Mouse (Mus musculus) heart, embryonic 16.5 days (tissue): ENCODE data around the gene Dctn2. TPM values are rescaled to one million over a fixed set of nuclear protein-coding genes. Genes with fewer than 3 reads are reported as not detected.

ENCODE experiments used
- ATAC-seq: fragments of 200-750 bp; cut with Nextera tagmentation; replicated peaks from 2 replicates; pipeline ENCODE4 v1.8.0; 2017; ENCODE audit warnings: moderate number of reproducible peaks; ENCODE audit not compliant: insufficient read depth, low FRiP score; ENCODE audit errors: extremely low read depth
- H3K27ac ChIP-seq: fragments of 300-500 bp; sonication (generic); 2 replicates; pipeline ENCODE4 v1.5.1; 2014; ENCODE audit warnings: mild to moderate bottlenecking, low read length, control low read depth, moderate library complexity
- H3K27me3 ChIP-seq: fragments of 300-500 bp; sonication (generic); 2 replicates; pipeline ENCODE4 v1.6.1; 2014; ENCODE audit warnings: low read length, mixed read lengths; ENCODE audit not compliant: control insufficient read depth, insufficient read depth
- H3K36me3 ChIP-seq: fragments of 300-500 bp; sonication (generic); 2 replicates; pipeline ENCODE4 v1.6.1; 2014; ENCODE audit not compliant: control insufficient read depth, insufficient read depth
- H3K4me1 ChIP-seq: fragments of 300-500 bp; sonication (generic); 2 replicates; pipeline ENCODE4 v1.6.1; 2014; ENCODE audit warnings: low read length, mixed read lengths; ENCODE audit not compliant: control insufficient read depth, insufficient read depth
- H3K4me2 ChIP-seq: fragments of 300-500 bp; sonication (generic); 2 replicates; pipeline ENCODE4 v1.6.1; 2014; ENCODE audit warnings: low read depth, mild to moderate bottlenecking, control low read depth, low read length
- H3K4me3 ChIP-seq: fragments of 300-500 bp; sonication (generic); 2 replicates; pipeline ENCODE4 v1.5.1; 2014; ENCODE audit warnings: mild to moderate bottlenecking, control low read depth, low read length
- H3K9ac ChIP-seq: fragments of 300-500 bp; sonication (generic); 2 replicates; pipeline ENCODE4 v1.6.1; 2014; ENCODE audit warnings: low read length, control low read depth
- H3K9me3 ChIP-seq: fragments of 300-500 bp; sonication (generic); replicated peaks from 2 replicates; pipeline ENCODE4 v1.6.1; 2016; ENCODE audit warnings: low read length; ENCODE audit not compliant: control insufficient read depth
- WGBS: fragments of 180-500 bp; shearing (Covaris S2); extraction: QIAGEN DNeasy Blood & Tissue Kit; methylation state at CpG from one replicate; pipeline ENCODE4 v1.1.7; 2014; 5-methylcytosine and 5-hydroxymethylcytosine counted together
- polyA plus RNA-seq: library from polyadenylated mRNA; unstranded; fragments of >200 nt; fragmentation: Nextera tagmentation; extraction: Ambion mirVana; gene quantifications from 2 replicates; pipeline ENCODE4 v1.2.1, GENCODE M21; 2015

Dctn2 gene
- polyA plus RNA-seq, 1 experiment from 2014 or later, result 148 TPM

DNA sequence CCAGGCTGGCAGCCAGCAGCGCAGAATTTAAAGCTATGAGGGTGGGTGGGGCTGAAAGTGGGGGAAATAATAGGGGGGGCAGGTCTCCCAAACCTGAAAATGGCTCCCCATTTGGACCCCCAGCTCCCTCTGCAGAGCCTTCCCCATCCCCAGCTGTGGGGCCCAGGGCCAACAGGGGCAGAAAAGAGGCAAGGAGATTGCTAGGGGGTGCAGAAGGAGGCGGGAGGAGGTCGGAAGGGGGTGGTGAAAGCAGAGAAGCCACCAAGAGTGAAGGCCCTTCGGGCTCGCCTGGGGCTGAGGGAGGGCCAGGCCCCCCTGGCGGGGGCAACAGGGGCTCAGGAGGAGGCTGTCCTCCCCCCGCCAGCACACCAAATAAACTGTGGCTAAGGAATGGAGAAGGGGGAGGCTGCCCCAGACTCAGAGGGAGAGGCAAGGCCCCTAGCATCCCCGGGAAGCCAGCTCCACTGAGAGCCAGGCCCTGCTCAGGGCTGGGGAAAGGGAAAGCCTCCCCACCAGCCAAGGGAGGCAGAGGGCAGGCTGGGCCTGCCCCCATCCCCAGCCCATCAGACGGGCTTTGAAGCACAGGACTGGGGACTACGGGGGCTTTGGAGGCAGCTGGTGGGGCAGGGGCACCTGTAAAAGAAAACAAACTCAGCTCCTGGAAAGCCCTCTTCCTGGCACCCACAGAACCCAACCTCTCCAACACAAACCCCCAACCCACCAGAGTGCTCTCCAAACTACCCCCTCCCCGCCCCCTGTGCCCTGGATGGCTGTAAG lies 18.7 kb downstream of the Dctn2 start:
- H3K4me3 ChIP-seq, result no peak overlapping the region
- no peaks in the 10 kb centered on the region for H3K27me3 ChIP-seq
- peaks cover 61% of the 10 kb centered on the region for H3K36me3 ChIP-seq
- H3K9ac ChIP-seq, result no peak overlapping the region
- WGBS, result 81% methylated on average over 11 of the region's 11 CpGs
- no peak overlapping the region for H3K4me2 ChIP-seq
- no peak for ATAC-seq
- peaks cover 34% of the 10 kb centered on the region for H3K4me1 ChIP-seq
- H3K27ac ChIP-seq, result no peak overlapping the region
- no peaks in the 10 kb centered on the region for H3K9me3 ChIP-seq

DNA sequence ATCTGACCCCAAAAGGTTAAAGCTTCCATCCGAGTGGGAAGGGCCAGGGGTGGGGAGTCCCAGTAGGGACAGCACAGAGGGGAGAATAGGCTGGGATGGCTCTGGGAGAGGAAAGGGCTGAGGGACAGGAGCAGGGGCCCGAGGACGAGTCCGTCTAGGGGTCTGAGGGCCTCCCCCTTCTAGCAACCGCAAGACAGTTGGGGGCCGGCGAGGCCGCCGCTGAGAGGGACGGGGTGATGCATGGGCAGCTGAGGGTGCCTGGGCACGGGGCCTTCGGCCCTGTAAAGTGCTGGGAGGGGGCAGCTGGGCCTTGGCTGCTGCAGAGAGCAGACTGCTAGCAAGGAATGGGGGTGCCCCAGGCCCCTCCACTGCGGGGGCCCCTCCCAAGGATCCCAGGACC lies 19.5 kb downstream of the Dctn2 start:
- Histone ChIP-seq H3K27ac (no peak overlapping the region), H3K9me3 (no peaks in the 10 kb centered on the region), H3K4me3 (no peak overlapping the region), H3K36me3 (peaks cover 55% of the 10 kb centered on the region), H3K9ac (no peak overlapping the region; the same call in 1 of the 2 replicates), H3K4me1 (peaks cover 35% of the 10 kb centered on the region), H3K27me3 (no peaks in the 10 kb centered on the region), H3K4me2 (no peak overlapping the region)
- no peak for ATAC-seq
- 85% methylated on average over 12 of the region's 13 CpGs for WGBS

DNA sequence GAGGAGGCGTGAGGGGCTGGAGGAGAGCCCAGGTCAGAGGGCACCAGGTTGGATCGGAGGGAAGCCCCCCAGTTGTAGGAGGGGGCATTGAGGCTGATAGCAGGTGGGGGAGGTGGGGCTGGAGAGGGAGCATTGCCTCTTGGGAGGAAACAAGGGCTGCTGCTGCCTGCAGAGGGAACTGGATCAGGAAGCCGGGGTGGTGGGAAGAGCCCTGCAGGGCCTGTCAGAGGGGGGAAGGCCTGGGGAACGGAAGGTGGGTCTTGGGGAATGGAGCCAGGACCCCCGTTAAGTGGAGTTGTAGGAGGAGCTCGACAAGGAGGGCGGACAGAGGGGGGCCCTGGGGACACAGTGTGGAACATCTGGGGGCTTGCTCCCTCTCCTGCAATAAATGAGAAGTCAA lies 20.0 kb downstream of the Dctn2 start:
- Histone ChIP-seq H3K9ac (no peak overlapping the region), H3K4me2 (no peak overlapping the region; the same call in 1 of the 2 replicates), H3K27ac (no peak overlapping the region), H3K27me3 (no peaks in the 10 kb centered on the region), H3K4me3 (no peak overlapping the region), H3K4me1 (peaks cover 35% of the 10 kb centered on the region), H3K36me3 (peaks cover 53% of the 10 kb centered on the region), H3K9me3 (no peaks in the 10 kb centered on the region)
- ATAC-seq, result no peak
- 81% methylated on average over 7 of the region's 7 CpGs for WGBS

DNA sequence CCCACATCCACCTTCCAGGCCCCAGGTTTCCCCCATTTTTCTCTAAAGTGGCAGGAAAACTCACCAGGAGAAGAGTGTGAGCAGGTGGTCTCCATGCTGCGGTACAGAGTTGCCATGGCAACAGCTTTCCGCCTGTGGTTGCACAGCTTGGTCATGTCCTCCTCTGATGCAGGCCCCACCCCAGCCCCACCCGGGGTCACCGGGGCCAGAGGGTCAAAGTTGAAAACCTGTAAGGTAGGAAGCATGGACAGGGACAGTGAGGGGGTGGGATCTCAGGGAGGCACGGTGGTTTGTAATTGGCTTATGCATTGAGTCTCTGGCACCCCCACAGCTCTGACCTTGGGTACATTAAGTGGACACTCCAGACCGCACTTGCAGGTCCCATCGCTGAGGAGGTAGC lies 20.6 kb downstream of the Dctn2 start:
- peak overlapping the region; percentile 86; the same call in 1 of the 2 replicates for H3K4me3 ChIP-seq
- peaks cover 48% of the 10 kb centered on the region for H3K36me3 ChIP-seq
- H3K4me2 ChIP-seq, result peak overlapping the region; percentile 90
- WGBS, result 56% methylated on average over 7 of the region's 7 CpGs
- H3K27ac ChIP-seq, result no peak overlapping the region
- no peaks in the 10 kb centered on the region for H3K27me3 ChIP-seq
- no peaks in the 10 kb centered on the region for H3K9me3 ChIP-seq
- ATAC-seq, result no peak
- peaks cover 38% of the 10 kb centered on the region for H3K4me1 ChIP-seq
- H3K9ac ChIP-seq, result peak overlapping the region; percentile 91; the same call in 1 of the 2 replicates

DNA sequence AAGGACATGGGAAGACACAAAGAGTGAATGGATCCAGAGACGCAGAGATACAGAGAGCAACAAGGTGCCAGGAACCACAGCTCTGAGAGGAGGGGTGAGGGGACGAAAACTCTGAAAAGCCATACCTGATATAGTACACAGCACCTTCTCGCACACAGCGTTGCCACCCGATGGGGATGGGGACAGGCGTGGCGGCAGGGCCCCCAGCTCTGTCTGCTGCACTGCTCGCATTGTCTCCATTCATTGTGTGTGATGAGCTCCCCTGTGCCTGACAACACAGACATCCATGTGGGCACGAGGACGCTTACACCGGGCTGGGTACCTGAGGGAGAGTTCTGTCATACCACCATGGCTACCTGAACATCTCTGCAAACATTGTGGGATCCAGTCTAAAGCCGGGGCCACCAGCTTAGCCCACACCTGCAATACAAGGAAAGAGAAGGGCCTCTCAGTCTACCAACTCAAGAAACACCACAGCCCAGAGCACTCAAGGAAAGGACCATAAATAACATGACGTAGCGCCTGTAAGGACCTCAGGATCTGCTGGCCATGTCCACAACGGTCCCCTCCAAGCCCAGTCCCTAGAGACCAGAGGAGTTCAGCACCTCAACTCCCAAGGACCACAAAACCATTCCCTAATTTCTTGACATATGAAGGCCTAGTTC lies 21.2 kb downstream of the Dctn2 start:
- peak overlapping the region; percentile 86 for H3K4me3 ChIP-seq
- peak overlapping the region; percentile 100 for H3K27ac ChIP-seq
- H3K4me1 ChIP-seq, result peaks cover 45% of the 10 kb centered on the region
- H3K9ac ChIP-seq, result peak overlapping the region; percentile 91
- H3K4me2 ChIP-seq, result peak overlapping the region; percentile 90
- ATAC-seq, result no peak
- peaks cover 41% of the 10 kb centered on the region for H3K36me3 ChIP-seq
- no peaks in the 10 kb centered on the region for H3K27me3 ChIP-seq
- H3K9me3 ChIP-seq, result no peaks in the 10 kb centered on the region
- WGBS, result 64% methylated on average over 15 of the region's 15 CpGs

DNA sequence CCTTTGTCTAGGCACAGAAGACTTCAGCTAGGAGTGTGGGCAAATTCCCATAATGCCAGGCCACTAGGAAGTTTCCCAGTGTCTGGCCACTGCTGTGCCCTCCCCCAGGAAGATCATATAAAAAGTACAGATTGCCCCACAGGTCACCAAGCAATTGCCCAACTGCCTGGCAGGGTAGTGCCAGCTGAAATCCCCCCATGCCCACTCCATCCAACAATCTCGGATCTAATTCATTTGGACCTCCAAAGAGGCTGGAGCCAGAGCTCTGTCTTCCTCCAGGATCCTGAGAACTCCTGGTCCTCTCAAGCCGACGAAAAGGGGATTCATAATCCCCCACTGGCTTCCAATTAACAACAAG lies 21.7 kb downstream of the Dctn2 start:
- peaks cover 36% of the 10 kb centered on the region for H3K36me3 ChIP-seq
- H3K4me2 ChIP-seq, result peak overlapping the region; percentile 90
- H3K9me3 ChIP-seq, result no peaks in the 10 kb centered on the region
- peaks cover 45% of the 10 kb centered on the region for H3K4me1 ChIP-seq
- WGBS, result 3% methylated on average over 3 of the region's 3 CpGs
- peak overlapping the region; percentile 100 for H3K27ac ChIP-seq
- no peaks in the 10 kb centered on the region for H3K27me3 ChIP-seq
- peak overlapping the region; percentile 91 for H3K9ac ChIP-seq
- H3K4me3 ChIP-seq, result peak overlapping the region; percentile 86
- no peak for ATAC-seq

DNA sequence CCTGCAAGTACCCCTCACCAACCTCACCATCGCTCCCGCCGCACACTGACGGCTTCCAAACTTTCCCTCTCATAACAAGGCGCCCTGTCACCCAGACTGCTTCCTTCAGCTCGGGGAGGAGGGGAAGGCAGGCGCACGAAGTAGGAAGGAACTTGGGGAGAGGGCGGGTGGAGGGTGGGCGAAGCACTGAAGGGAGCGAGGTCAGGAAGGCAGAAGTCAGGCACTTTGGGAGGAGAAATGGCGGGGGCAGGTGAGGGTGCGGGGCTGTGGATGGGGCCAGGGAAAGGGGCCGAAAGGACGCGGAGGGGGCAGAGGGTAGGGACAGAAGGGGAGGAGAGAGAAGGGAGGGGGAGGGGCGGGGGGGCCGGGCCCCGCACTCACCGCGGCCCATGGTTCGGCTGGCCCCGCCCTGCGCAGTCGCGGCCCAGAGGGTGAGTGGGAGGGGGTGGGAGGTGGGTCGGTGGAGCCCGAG lies 22.2 kb downstream of the Dctn2 start:
- peaks cover 31% of the 10 kb centered on the region for H3K36me3 ChIP-seq
- no peaks in the 10 kb centered on the region for H3K27me3 ChIP-seq
- H3K9me3 ChIP-seq, result no peaks in the 10 kb centered on the region
- peak; percentile 8 for ATAC-seq
- WGBS, result 1% methylated on average over 20 of the region's 28 CpGs
- H3K27ac ChIP-seq, result peak overlapping the region; percentile 100
- peaks cover 49% of the 10 kb centered on the region for H3K4me1 ChIP-seq
- peak overlapping the region; percentile 86 for H3K4me3 ChIP-seq
- peak overlapping the region; percentile 90 for H3K4me2 ChIP-seq
- H3K9ac ChIP-seq, result peak overlapping the region; percentile 91

DNA sequence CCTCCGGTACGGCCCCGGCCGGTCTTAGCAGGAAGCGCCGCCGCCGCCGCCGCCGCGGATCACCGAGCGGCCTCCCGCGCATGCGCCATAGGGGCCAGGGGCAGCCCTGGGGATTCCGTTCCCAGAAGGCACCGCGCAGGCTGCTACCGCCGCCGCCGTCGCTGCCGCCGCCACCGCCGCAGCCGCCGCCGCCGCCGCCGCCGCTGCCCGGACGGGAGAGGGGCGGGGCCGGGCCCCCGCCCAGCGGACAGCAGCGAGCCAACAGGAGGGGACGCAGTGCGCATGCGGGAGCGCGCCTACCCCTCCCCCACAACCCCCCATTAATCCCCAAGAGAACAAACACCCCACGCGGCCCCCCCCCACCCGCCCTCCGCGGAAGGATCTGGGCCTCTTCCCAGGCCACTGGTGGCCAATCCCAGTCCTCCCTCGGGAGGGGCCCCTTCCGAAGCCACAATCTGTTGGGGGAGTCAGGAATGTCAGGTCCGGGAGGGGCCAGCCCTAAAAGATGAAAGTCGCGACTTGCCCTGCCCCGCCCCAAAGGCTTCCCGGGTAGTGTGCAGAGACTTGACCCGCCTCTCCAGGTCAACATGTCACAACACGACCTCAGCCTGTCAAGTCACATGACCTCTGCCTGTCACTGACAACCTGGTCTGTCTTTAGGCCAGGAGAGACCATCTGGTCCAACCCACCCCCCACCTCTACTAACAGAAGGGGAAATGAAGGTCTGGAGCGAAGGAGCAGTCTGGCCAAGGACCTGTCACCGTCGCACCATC lies 22.8 kb downstream of the Dctn2 start, which contains the start of gene Mbd6:
TSS of gene Mbd6 (minus strand) at position 219 of the 773 bp plus-strand sequence.
- Histone ChIP-seq H3K27ac (peak within 1 kb of the TSS; percentile 100), H3K36me3 (peaks cover 30% of the 10 kb centered on the region), H3K4me3 (peak within 1 kb of the TSS; percentile 86), H3K9me3 (no peaks in the 10 kb centered on the region), H3K27me3 (no peaks in the 10 kb centered on the region), H3K9ac (peak within 1 kb of the TSS; percentile 91), H3K4me2 (peak within 1 kb of the TSS; percentile 90), H3K4me1 (peaks cover 54% of the 10 kb centered on the region)
- WGBS, result under 1% methylated on average over 35 of the region's 65 CpGs
- ATAC-seq, result peak; percentile 29
